Mouse (Mus musculus): ENCODE data around the gene Maf.

Gene Maf

GRCm38 (mm10) chr8:115707731-115708590 is at the start of gene Maf:
Maf (minus strand) TSS chr8:115707794.
- DNase-seq (ENCODE audit: low read depth): peak; percentile 35

- DNase-seq (ENCODE audit: low read depth): no peak
Measured at GRCm38 (mm10) chr8:115756965-115757364, 49.4 kb upstream of the Maf start.

GRCm38 (mm10) chr8:115756027-115756426 is 48.4 kb upstream of the Maf start:
- DNase-seq (ENCODE audit: low read depth): no peak

- DNase-seq (ENCODE audit: low read depth): no peak
Measured at GRCm38 (mm10) chr8:115754694-115755093, 47.1 kb upstream of the Maf start.

GRCm38 (mm10) chr8:115753801-115754200 is 46.2 kb upstream of the Maf start:
- DNase-seq (ENCODE audit: low read depth): no peak

GRCm38 (mm10) chr8:115747426-115747825 is 39.8 kb upstream of the Maf start:
- DNase-seq (ENCODE audit: low read depth): no peak

- DNase-seq (ENCODE audit: low read depth): no peak
Measured at GRCm38 (mm10) chr8:115745648-115746047, 38.1 kb upstream of the Maf start.

GRCm38 (mm10) chr8:115743441-115743840 is 35.8 kb upstream of the Maf start:
- no peak for DNase-seq (ENCODE audit: low read depth)

- DNase-seq (ENCODE audit: low read depth): no peak
Measured at GRCm38 (mm10) chr8:115742646-115743045, 35.1 kb upstream of the Maf start.

GRCm38 (mm10) chr8:115741964-115742363 is 34.4 kb upstream of the Maf start:
- DNase-seq (ENCODE audit: low read depth): no peak

GRCm38 (mm10) chr8:115739756-115740155 is 32.2 kb upstream of the Maf start:
- no peak for DNase-seq (ENCODE audit: low read depth)

- DNase-seq (ENCODE audit: low read depth): no peak
Measured at GRCm38 (mm10) chr8:115732401-115732800, 24.8 kb upstream of the Maf start.

- DNase-seq (ENCODE audit: low read depth): no peak
Measured at GRCm38 (mm10) chr8:115726807-115727206, 19.2 kb upstream of the Maf start.

GRCm38 (mm10) chr8:115726231-115726630 is 18.6 kb upstream of the Maf start:
- no peak for DNase-seq (ENCODE audit: low read depth)

- DNase-seq (ENCODE audit: low read depth): no peak
Measured at GRCm38 (mm10) chr8:115719126-115719525, 11.5 kb upstream of the Maf start.

GRCm38 (mm10) chr8:115718621-115719020 is 11.0 kb upstream of the Maf start:
- no peak for DNase-seq (ENCODE audit: low read depth)

GRCm38 (mm10) chr8:115715262-115715661 is 7.7 kb upstream of the Maf start:
- no peak for DNase-seq (ENCODE audit: low read depth)

GRCm38 (mm10) chr8:115711106-115711505 is 3.5 kb upstream of the Maf start:
- no peak for DNase-seq (ENCODE audit: low read depth)

- no peak for DNase-seq (ENCODE audit: low read depth)
Measured at GRCm38 (mm10) chr8:115709931-115710330, 2.3 kb upstream of the Maf start.

- DNase-seq (ENCODE audit: low read depth): peak; percentile 39
Measured at GRCm38 (mm10) chr8:115708936-115709780, 1.6 kb upstream of the Maf start.

GRCm38 (mm10) chr8:115706861-115707730 is 498 bp downstream of the Maf start:
- peak; percentile 1 for DNase-seq (ENCODE audit: low read depth)

- no peak for DNase-seq (ENCODE audit: low read depth)
Measured at GRCm38 (mm10) chr8:115706411-115706860, 1.2 kb downstream of the Maf start.

All from 416B (cell line).